Mouse (Mus musculus): ENCODE data around the gene Cbx5.

Cbx5 gene

GRCm38 (mm10) chr15:103145635-103146299 is 93.8 kb downstream of the Cbx5 start:
- no peak for DNase-seq (ENCODE audit: low spot score in 2 of 2)

GRCm38 (mm10) chr15:103144176-103144575 is 95.4 kb downstream of the Cbx5 start:
- DNase-seq (ENCODE audit: low spot score in 2 of 2) = no peak

Measured in right cerebral cortex, postnatal 36 days (tissue).